Mouse (Mus musculus): ENCODE data around the gene Myo9b.
A peak's percentile ranks its signal among the peaks of the same experiment; 100 is the strongest.

The Myo9b gene

GRCm38 (mm10) chr8:71368366-71368765, 95.9 kb downstream of the Myo9b start:
- no peak for DNase-seq

GRCm38 (mm10) chr8:71369040-71369718, 96.7 kb downstream of the Myo9b start:
- no peak for DNase-seq

GRCm38 (mm10) chr8:71370711-71371235, 98.3 kb downstream of the Myo9b start:
- DNase-seq, result no peak

GRCm38 (mm10) chr8:71371236-71371848, 98.8 kb downstream of the Myo9b start, which contains the start of gene Ocel1:
TSS of gene Ocel1 (plus strand) at chr8:71371298.
- peak; percentile 98 for DNase-seq

GRCm38 (mm10) chr8:71372427-71372826, 99.9 kb downstream of the Myo9b start:
- DNase-seq, result no peak

GRCm38 (mm10) chr8:71373000-71373399, 100.5 kb downstream of the Myo9b start:
- no peak for DNase-seq

- DNase-seq, result no peak
Measured at GRCm38 (mm10) chr8:71374616-71375206, 102.2 kb downstream of the Myo9b start.

GRCm38 (mm10) chr8:71375581-71376422, 103.3 kb downstream of the Myo9b start:
- peak; percentile 76 for DNase-seq

GRCm38 (mm10) chr8:71376423-71377030, 104.0 kb downstream of the Myo9b start:
- no peak for DNase-seq

GRCm38 (mm10) chr8:71379008-71379407, 106.5 kb downstream of the Myo9b start:
- DNase-seq, result no peak

GRCm38 (mm10) chr8:71379512-71380075, 107.1 kb downstream of the Myo9b start:
- no peak for DNase-seq

GRCm38 (mm10) chr8:71380178-71381171, 108.0 kb downstream of the Myo9b start:
- no peak for DNase-seq

- DNase-seq, result peak; percentile 61
Measured at GRCm38 (mm10) chr8:71381421-71381970, 109.0 kb downstream of the Myo9b start, which contains the start of gene Nr2f6. TSS of gene Nr2f6 (minus strand) at chr8:71381960.

GRCm38 (mm10) chr8:71381971-71382961, 109.8 kb downstream of the Myo9b start:
- peak; percentile 75 for DNase-seq

GRCm38 (mm10) chr8:71383396-71383795, 110.9 kb downstream of the Myo9b start:
- DNase-seq, result no peak

- DNase-seq, result no peak
Measured at GRCm38 (mm10) chr8:71383860-71384259, 111.3 kb downstream of the Myo9b start.

GRCm38 (mm10) chr8:71385212-71385835, 112.8 kb downstream of the Myo9b start:
- no peak for DNase-seq

- no peak for DNase-seq
Measured at GRCm38 (mm10) chr8:71388267-71388666, 115.8 kb downstream of the Myo9b start.

- no peak for DNase-seq
Measured at GRCm38 (mm10) chr8:71391696-71392095, 119.2 kb downstream of the Myo9b start.
